Mouse (Mus musculus) CD4-positive, CD25-positive, alpha-beta regulatory T cell, adult 9 weeks (primary cell): Measurements from ENCODE around the gene Herc6. TPM values are rescaled to one million over a fixed set of nuclear protein-coding genes. Genes with fewer than 3 reads are reported as not detected.

Experiments
- polyA plus RNA-seq: library from polyadenylated mRNA; unstranded; fragments of 100-300 nt; shearing (Covaris generic); gene quantifications from one replicate; pipeline ENCODE4 v1.2.1, GENCODE M21; 2017

Herc6 gene
- polyA plus RNA-seq, result 33.8 TPM

GRCm38 (mm10) chr6:57580881-57581548 lies at the start of gene Herc6:
Herc6 (plus strand) TSS chr6:57581000.

DNA sequence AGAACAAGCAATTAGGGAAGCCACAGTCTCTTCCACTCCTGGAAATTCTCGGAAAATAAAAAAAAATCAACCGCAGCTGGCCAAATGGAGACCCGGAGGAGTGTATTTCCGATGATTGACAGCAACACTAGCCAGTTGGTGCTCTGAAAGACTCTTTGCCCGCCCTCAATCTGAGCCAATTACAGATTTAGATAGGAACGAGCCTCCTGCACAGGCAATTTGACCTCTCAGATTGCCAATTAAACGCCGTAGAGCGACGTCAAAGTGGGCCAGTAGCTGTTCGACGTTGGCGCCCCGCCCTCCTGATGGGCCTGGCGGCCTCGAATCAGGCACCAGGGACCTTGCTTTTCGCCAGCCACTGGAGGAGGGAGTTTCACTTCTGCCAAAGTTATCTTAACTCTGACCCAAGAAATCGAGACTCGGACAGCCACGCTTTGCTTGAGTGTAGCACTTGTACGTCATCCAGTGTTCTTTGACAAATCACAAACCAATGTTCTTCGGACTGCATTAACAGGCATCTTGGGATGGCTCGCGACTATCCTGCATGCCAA lies 45.3 kb upstream of the Herc6 start, which contains the start of gene Ppm1k:
Ppm1k (minus strand) TSS at position 83 of the 551 bp plus-strand sequence.

DNA sequence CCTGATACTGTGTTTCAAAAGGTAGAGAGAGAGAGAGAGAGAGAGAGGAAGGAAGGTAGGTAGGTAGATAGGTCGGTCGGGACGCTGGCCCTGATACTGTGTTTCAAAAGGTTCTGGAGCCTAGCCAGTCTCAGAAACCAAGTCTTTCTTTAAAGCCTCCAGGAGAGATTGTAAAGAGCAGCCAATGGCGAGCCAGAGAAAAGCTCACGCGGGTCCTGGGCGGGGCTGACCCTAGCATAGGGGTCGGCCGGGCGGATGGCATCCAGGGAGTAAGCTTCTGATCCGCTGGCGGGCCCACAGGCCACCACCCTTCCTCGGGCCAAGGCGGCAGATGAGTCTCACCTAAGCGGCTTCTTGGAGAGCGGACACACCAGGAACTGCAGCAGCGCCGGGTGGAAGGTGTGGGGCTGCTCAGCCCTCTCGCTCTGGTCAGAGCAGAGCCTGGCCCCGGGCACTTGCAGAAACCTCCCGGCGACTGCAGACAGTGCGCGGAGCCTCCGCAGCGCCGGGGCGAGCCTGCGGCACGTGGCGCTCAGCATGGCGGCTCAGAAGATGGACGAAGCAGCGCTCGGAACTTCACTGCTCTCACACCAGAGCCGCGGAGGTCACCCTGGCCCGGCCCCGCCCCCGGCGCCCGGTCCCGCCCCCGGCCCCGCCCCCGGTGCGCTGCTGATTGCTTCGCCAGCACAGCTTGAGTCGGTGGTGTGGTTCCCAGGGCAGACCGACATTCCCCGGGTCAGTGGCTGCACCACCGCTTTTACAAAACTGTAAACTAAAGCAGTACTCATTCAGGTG lies 110.9 kb downstream of the Herc6 start, which contains the start of gene Pyurf:
Pyurf (minus strand) TSS at position 612 of the 795 bp plus-strand sequence.

DNA sequence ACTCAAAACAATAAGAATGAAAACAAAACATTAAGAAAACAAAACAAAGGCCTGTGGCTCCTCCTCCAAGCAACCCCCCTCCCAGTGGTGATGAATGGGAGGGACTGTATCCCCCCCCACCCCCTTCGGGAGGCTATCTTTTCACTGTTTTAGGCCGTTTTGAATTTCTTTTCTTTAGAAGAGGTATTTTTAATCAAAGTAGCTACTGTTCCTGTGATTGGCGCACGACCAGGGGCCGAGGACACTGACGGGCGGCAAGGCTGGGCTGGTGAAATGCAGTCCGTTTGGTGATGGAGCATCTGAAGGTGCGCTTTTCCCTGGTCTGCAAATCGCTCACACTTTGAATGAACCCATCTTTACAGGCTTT lies 121.6 kb downstream of the Herc6 start, which contains the start of gene Lancl2:
Lancl2 (plus strand) TSS at position 165 of the 367 bp plus-strand sequence.

Other genes with a start within 250 kb of the Herc6 start
- not detected for gene Vmn1r17, start 217.3 kb upstream of the Herc6 start, polyA plus RNA-seq
- not detected for gene Vmn1r18, start 185.2 kb upstream of the Herc6 start, polyA plus RNA-seq
- not detected for gene Vmn1r19, start 177.2 kb upstream of the Herc6 start, polyA plus RNA-seq
- gene Vmn1r20, start 152.1 kb upstream of the Herc6 start, polyA plus RNA-seq, result not detected
- gene Ppm1k, start 45.5 kb upstream of the Herc6 start, polyA plus RNA-seq, result 21.3 TPM
- 6.6 TPM for gene Pyurf, start 111.1 kb downstream of the Herc6 start, polyA plus RNA-seq
- 8.7 TPM for gene Lancl2, start 121.5 kb downstream of the Herc6 start, polyA plus RNA-seq
- gene Vopp1, start 244.2 kb downstream of the Herc6 start, polyA plus RNA-seq, result 12.5 TPM